Mouse (Mus musculus): ENCODE measurements around the gene Gm6408.

GRCm38 (mm10) chr5:146439152-146439781 lies 42.5 kb upstream of the Gm6408 start:
- TF ChIP-seq CTCF (conservative IDR thresholded peaks at IDR 0.05; ENCODE audit: low read length) (no peak), NANOG (IDR thresholded peaks at IDR 0.05; ENCODE audit: borderline replicate concordance, low read length) (no peak), POU5F1 (IDR thresholded peaks at IDR 0.05; ENCODE audit: borderline replicate concordance, low read length) (no peak)

Measured in E14TG2a.4 (cell line).